ENCODE assay signal across 20 mouse cellular contexts in the genomic region with DNA sequence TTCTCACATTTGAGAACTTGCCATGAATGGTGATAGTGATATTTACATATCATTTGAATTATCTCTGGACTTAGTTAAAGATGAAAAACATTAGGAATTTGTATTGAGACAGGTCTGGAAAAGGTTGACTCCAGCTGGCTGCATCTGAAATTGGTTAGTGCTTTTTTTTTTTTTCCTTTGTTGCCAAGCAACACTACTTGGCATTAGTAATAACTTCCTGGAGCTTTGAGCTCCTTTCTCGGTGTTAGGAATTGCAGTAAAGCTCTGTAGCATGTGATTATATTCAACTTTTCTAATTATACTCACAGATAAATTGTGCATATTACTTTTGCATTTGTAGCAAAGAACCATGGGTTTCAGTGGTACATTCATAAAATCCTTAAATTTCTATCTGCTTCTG.
A peak's percentile ranks its signal among the peaks of the same experiment; 100 is the strongest.
DNase-seq lines count a peak whose midpoint lies in the region; ATAC-seq and TF ChIP-seq lines count a peak whose summit lies in the region.
"Had no signal": no experiment of that assay in that cellular context is flagged by ENCODE, and none has a peak within 500 bp of the region (broad histone marks: within the 10 kb centered on the region; RNA-seq: fewer than 3 reads in every experiment).

No protein-coding gene starts in this region.

- TF ChIP-seq POLR2A in limb, embryonic 14.5 days (IDR thresholded peaks at IDR 0.05; ENCODE audit: borderline replicate concordance, extremely low read depth, insufficient read depth, insufficient read length) = no peak

- H3K4me2 ChIP-seq in forebrain, embryonic 16.5 days (ENCODE audit: low read length) = no peak overlapping the region
- no peak overlapping the region for H3K4me2 ChIP-seq in forebrain, embryonic 13.5 days
- no peak overlapping the region for H3K4me2 ChIP-seq in kidney, postnatal 0 days (ENCODE audit: low read length)
- H3K4me2 ChIP-seq in limb, embryonic 14.5 days (replicated peaks; ENCODE audit: low read depth, low read length, severe bottlenecking) = no peak overlapping the region
- H3K4me2 ChIP-seq: hindbrain, embryonic 13.5 days; midbrain, embryonic 12.5 days; neural tube, embryonic 12.5 days had no signal

- DNase-seq in kidney, postnatal 0 days (ENCODE audit: low spot score) = no peak
- DNase-seq in kidney, postnatal 14 days = no peak
- peak; percentile 55 for DNase-seq in brain, adult 2 months (ENCODE audit: low read depth, low spot score)
- peak; percentile 36 for DNase-seq in limb, embryonic 14.5 days (ENCODE audit: low spot score)
- DNase-seq in spleen, postnatal 10 days (ENCODE audit: low spot score in 2 of 2) = no peak
- DNase-seq in heart, embryonic 10.5 days (ENCODE audit: low spot score) = no peak
- DNase-seq: adrenal gland, postnatal 10 days; cerebellum, adult 8-10 months; gastrocnemius, adult 2 months; heart, adult 18-20 months; layer of hippocampus, adult 9-11 months; lung, postnatal 14 days; right cerebral cortex, postnatal 25 days; thymus, adult 18-20 months had no signal

- H3K27me3 ChIP-seq in forebrain, embryonic 16.5 days (replicated peaks; ENCODE audit: control insufficient read depth, insufficient read depth, low read length) = no peaks in the 10 kb centered on the region
- no peaks in the 10 kb centered on the region for H3K27me3 ChIP-seq in forebrain, embryonic 13.5 days
- no peaks in the 10 kb centered on the region for H3K27me3 ChIP-seq in kidney, postnatal 0 days (ENCODE audit: insufficient read depth, low read length)
- no peaks in the 10 kb centered on the region for H3K27me3 ChIP-seq in limb, embryonic 14.5 days (ENCODE audit: control insufficient read depth, insufficient read depth, low read length)
- H3K27me3 ChIP-seq in heart, embryonic 10.5 days (ENCODE audit: insufficient read depth, poor library complexity, severe bottlenecking) = no peaks in the 10 kb centered on the region
- H3K27me3 ChIP-seq: hindbrain, embryonic 13.5 days; midbrain, embryonic 12.5 days; neural tube, embryonic 12.5 days had no signal

- TF ChIP-seq CTCF in kidney, postnatal 0 days (IDR thresholded peaks at IDR 0.05; ENCODE audit: low read depth) = no peak

- no peak overlapping the region for H3K4me3 ChIP-seq in forebrain, embryonic 16.5 days (replicated peaks; ENCODE audit: low read length)
- H3K4me3 ChIP-seq in forebrain, embryonic 13.5 days = no peak overlapping the region
- no peak overlapping the region for H3K4me3 ChIP-seq in kidney, postnatal 0 days (replicated peaks; ENCODE audit: low read depth, low read length)
- H3K4me3 ChIP-seq in limb, embryonic 14.5 days (replicated peaks; ENCODE audit: low read length) = no peak overlapping the region
- H3K4me3 ChIP-seq in heart, embryonic 10.5 days = no peak overlapping the region
- H3K4me3 ChIP-seq: gastrocnemius, adult 2 months; hindbrain, embryonic 13.5 days; midbrain, embryonic 12.5 days; neural tube, embryonic 12.5 days had no signal

- peak; percentile 59 for ATAC-seq in forebrain, embryonic 16.5 days
- ATAC-seq in forebrain, embryonic 13.5 days = no peak
- ATAC-seq in kidney, postnatal 0 days (replicated peaks; ENCODE audit: low FRiP score, low read depth) = no peak
- ATAC-seq in limb, embryonic 14.5 days (ENCODE audit: low FRiP score, low read depth) = no peak

- H3K27ac ChIP-seq in forebrain, embryonic 16.5 days (ENCODE audit: low read length) = no peak overlapping the region
- no peak overlapping the region for H3K27ac ChIP-seq in forebrain, embryonic 13.5 days
- 0 out of 2 replicates have a peak overlapping the region, but pooled peaks have one; percentile 2 for H3K27ac ChIP-seq in kidney, postnatal 0 days
- H3K27ac ChIP-seq in limb, embryonic 14.5 days (replicated peaks; ENCODE audit: low read depth, low read length) = no peak overlapping the region
- no peak overlapping the region for H3K27ac ChIP-seq in heart, embryonic 10.5 days
- H3K27ac ChIP-seq: gastrocnemius, adult 2 months; hindbrain, embryonic 13.5 days; liver, embryonic 14.5 days; midbrain, embryonic 12.5 days; neural tube, embryonic 12.5 days had no signal

- no peak overlapping the region for H3K9ac ChIP-seq in forebrain, embryonic 16.5 days (replicated peaks; ENCODE audit: low read depth, low read length)
- H3K9ac ChIP-seq in forebrain, embryonic 13.5 days = no peak overlapping the region
- H3K9ac ChIP-seq in kidney, postnatal 0 days (ENCODE audit: low read depth, low read length) = no peak overlapping the region
- H3K9ac ChIP-seq in limb, embryonic 14.5 days (ENCODE audit: low read depth, low read length, severe bottlenecking) = no peak overlapping the region
- H3K9ac ChIP-seq: hindbrain, embryonic 13.5 days; liver, embryonic 14.5 days; midbrain, embryonic 12.5 days; neural tube, embryonic 12.5 days had no signal

- H3K9me3 ChIP-seq in forebrain, embryonic 16.5 days (ENCODE audit: control insufficient read depth, low read length) = no peaks in the 10 kb centered on the region
- H3K9me3 ChIP-seq in forebrain, embryonic 13.5 days (replicated peaks) = no peaks in the 10 kb centered on the region
- no peaks in the 10 kb centered on the region for H3K9me3 ChIP-seq in kidney, postnatal 0 days (replicated peaks; ENCODE audit: low read length)
- H3K9me3 ChIP-seq in limb, embryonic 14.5 days (ENCODE audit: control insufficient read depth, low read length) = no peaks in the 10 kb centered on the region
- no peaks in the 10 kb centered on the region for H3K9me3 ChIP-seq in heart, embryonic 10.5 days
- H3K9me3 ChIP-seq: hindbrain, embryonic 13.5 days; midbrain, embryonic 12.5 days; neural tube, embryonic 12.5 days had no signal

- H3K4me1 ChIP-seq in forebrain, embryonic 16.5 days (replicated peaks; ENCODE audit: control insufficient read depth, insufficient read depth, low read length) = peaks cover 7% of the 10 kb centered on the region
- H3K4me1 ChIP-seq in forebrain, embryonic 13.5 days = no peaks in the 10 kb centered on the region
- no peaks in the 10 kb centered on the region for H3K4me1 ChIP-seq in kidney, postnatal 0 days (replicated peaks; ENCODE audit: insufficient read depth, low read length)
- peaks cover 17% of the 10 kb centered on the region for H3K4me1 ChIP-seq in limb, embryonic 14.5 days (ENCODE audit: control insufficient read depth, insufficient read depth, low read length)
- no peaks in the 10 kb centered on the region for H3K4me1 ChIP-seq in heart, embryonic 10.5 days
- H3K4me1 ChIP-seq: hindbrain, embryonic 13.5 days; midbrain, embryonic 12.5 days; neural tube, embryonic 12.5 days had no signal

- no peaks in the 10 kb centered on the region for H3K36me3 ChIP-seq in forebrain, embryonic 16.5 days (ENCODE audit: control insufficient read depth, insufficient read depth)
- H3K36me3 ChIP-seq in forebrain, embryonic 13.5 days (ENCODE audit: poor library complexity, severe bottlenecking) = no peaks in the 10 kb centered on the region
- no peaks in the 10 kb centered on the region for H3K36me3 ChIP-seq in kidney, postnatal 0 days (ENCODE audit: insufficient read depth, low read length)
- no peaks in the 10 kb centered on the region for H3K36me3 ChIP-seq in limb, embryonic 14.5 days (ENCODE audit: control insufficient read depth, insufficient read depth, low read length)
- no peaks in the 10 kb centered on the region for H3K36me3 ChIP-seq in heart, embryonic 10.5 days
- H3K36me3 ChIP-seq: hindbrain, embryonic 13.5 days; midbrain, embryonic 12.5 days; neural tube, embryonic 12.5 days had no signal

- 26% methylated on average over 1 of the region's 1 CpGs for WGBS in forebrain, embryonic 16.5 days
- WGBS in forebrain, embryonic 13.5 days = 38% methylated on average over 1 of the region's 1 CpGs
- WGBS in kidney, postnatal 0 days = 36% methylated on average over 1 of the region's 1 CpGs
- 9% methylated on average over 1 of the region's 1 CpGs for WGBS in limb, embryonic 14.5 days
- 44% methylated on average over 1 of the region's 1 CpGs for WGBS in heart, embryonic 10.5 days

Comparison
In these comparisons a context has a peak if more than half of its experiments do, and no peak if none do; other contexts are left out.
1. DNase-seq: peak in brain, adult 2 months (single experiment) and limb, embryonic 14.5 days (single experiment); none in kidney, postnatal 0 days (single experiment), kidney, postnatal 14 days (single experiment), spleen, postnatal 10 days (0 of 2) and heart, embryonic 10.5 days (single experiment).